Mouse (Mus musculus) heart, postnatal 0 days (tissue): ENCODE measurements around the gene Sh3bp5. TPM values are rescaled to one million over a fixed set of nuclear protein-coding genes. Genes with fewer than 3 reads are reported as not detected.
A peak's percentile ranks its signal among the peaks of the same experiment; 100 is the strongest.

Experiments used
- ATAC-seq: fragments of 200-750 bp; cut with Nextera tagmentation; 2 replicates; pipeline ENCODE4 v1.8.0; 2017; ENCODE audit warnings: low read depth, moderate number of reproducible peaks, moderate library complexity; ENCODE audit not compliant: insufficient read depth
- DNase-seq: peaks from one replicate; pipeline ENCODE4 v3.0.0-alpha.2; 2016; ENCODE audit warnings: low spot score
- H3K27ac ChIP-seq: fragments of 300-500 bp; sonication (generic); 2 replicates; pipeline ENCODE4 v1.5.1; 2014; ENCODE audit warnings: low read depth, mild to moderate bottlenecking
- H3K27me3 ChIP-seq: fragments of 300-500 bp; sonication (generic); 2 replicates; pipeline ENCODE4 v1.6.1; 2014; ENCODE audit warnings: low read length, mixed read lengths; ENCODE audit not compliant: control insufficient read depth, insufficient read depth
- H3K36me3 ChIP-seq: fragments of 300-500 bp; sonication (generic); replicated peaks from 2 replicates; pipeline ENCODE4 v1.6.1; 2014; ENCODE audit warnings: low read length, mixed read lengths; ENCODE audit not compliant: control insufficient read depth, insufficient read depth
- H3K4me1 ChIP-seq: fragments of 300-500 bp; sonication (generic); 2 replicates; pipeline ENCODE4 v1.6.1; 2014; ENCODE audit warnings: antibody characterized with exemption; ENCODE audit not compliant: control insufficient read depth, insufficient read depth
- H3K4me2 ChIP-seq: fragments of 300-500 bp; sonication (generic); 2 replicates; pipeline ENCODE4 v1.6.1; 2014; ENCODE audit warnings: low read depth, mild to moderate bottlenecking, low read length, moderate library complexity
- H3K4me3 ChIP-seq: fragments of 300-500 bp; sonication (generic); 2 replicates; pipeline ENCODE4 v1.5.1; 2014; ENCODE audit warnings: low read depth, low read length
- H3K9ac ChIP-seq: fragments of 300-500 bp; sonication (generic); replicated peaks from 2 replicates; pipeline ENCODE4 v1.6.1; 2014; ENCODE audit warnings: low read depth, low read length, mixed read lengths
- H3K9me3 ChIP-seq: fragments of 300-500 bp; sonication (generic); replicated peaks from 2 replicates; pipeline ENCODE4 v1.6.1; 2016; ENCODE audit warnings: low read length; ENCODE audit not compliant: control insufficient read depth
- CTCF ChIP-seq: IDR thresholded peaks from 2 replicates; pipeline ENCODE4 v1.5.1; 2016; ENCODE audit warnings: antibody characterized with exemption, control low read depth, low read depth
- EP300 ChIP-seq: IDR thresholded peaks from 2 replicates; pipeline ENCODE4 v1.6.1; 2016; ENCODE audit warnings: antibody characterized with exemption, low read depth
- whole genome bisulfite sequencing: fragments of 180-500 bp; shearing (Covaris S2); extraction: QIAGEN DNeasy Blood & Tissue Kit; methylation state at CpG from one replicate; pipeline ENCODE4 v1.1.7; 2014; 5-methylcytosine and 5-hydroxymethylcytosine counted together
- polyA plus RNA-seq: library from polyadenylated mRNA; unstranded; fragments of >200 nt; fragmentation: Nextera tagmentation; extraction: Ambion mirVana; gene quantifications from 2 replicates; pipeline ENCODE4 v1.2.1, GENCODE M21; 2015
- total RNA-seq: library from RNA; depleted of rRNA; stranded (reverse); fragments of >200 nt; gene quantifications from 2 replicates; pipeline ENCODE4 v1.2.3, GENCODE M21; 2014; ENCODE audit warnings: low replicate concordance

Sh3bp5 gene
- total and polyA plus RNA-seq, 2 experiments from 2014 or later: 10.2 to 43.4 TPM

GRCm38 (mm10) chr14:31385977-31386697, 49.7 kb downstream of the Sh3bp5 start:
- ATAC-seq (peak; percentile 85), DNase-seq (peak; percentile 96)
- Histone ChIP-seq H3K4me2 (no peak overlapping the region), H3K4me1 (peaks cover 22% of the 10 kb centered on the region), H3K9me3 (no peaks in the 10 kb centered on the region), H3K27ac (peak overlapping the region; percentile 56), H3K27me3 (no peaks in the 10 kb centered on the region), H3K36me3 (peaks cover 5% of the 10 kb centered on the region), H3K9ac (no peak overlapping the region), H3K4me3 (no peak overlapping the region)
- WGBS: 25% methylated on average over 13 of the region's 13 CpGs
- TF ChIP-seq CTCF (peak; percentile 97), EP300 (peak; percentile 16; the same call in 1 of the 2 replicates)

DNA sequence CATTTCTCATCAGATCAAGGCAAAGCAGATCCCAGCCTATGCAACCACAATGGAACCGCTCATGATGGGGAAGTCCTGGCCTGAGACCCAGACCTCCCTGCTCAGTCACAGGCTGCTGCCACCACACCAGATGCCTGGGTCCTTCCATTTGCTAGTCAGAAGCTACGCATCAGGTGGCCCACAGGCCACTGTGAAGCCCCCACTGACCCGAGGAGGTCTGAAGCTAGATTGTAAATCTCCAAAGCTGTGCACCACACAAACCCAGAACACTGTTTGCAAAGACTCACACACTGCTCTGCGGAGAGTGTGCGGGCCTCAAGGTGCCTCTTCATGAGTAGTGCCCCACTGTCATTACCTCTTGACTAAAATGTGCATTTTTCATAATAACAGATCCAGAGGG, 50.5 kb downstream of the Sh3bp5 start:
- Histone ChIP-seq H3K27me3 (no peaks in the 10 kb centered on the region), H3K4me3 (no peak overlapping the region), H3K9me3 (no peaks in the 10 kb centered on the region), H3K36me3 (peaks cover 5% of the 10 kb centered on the region), H3K27ac (peak overlapping the region; percentile 56), H3K4me2 (no peak overlapping the region), H3K4me1 (peaks cover 22% of the 10 kb centered on the region), H3K9ac (no peak overlapping the region)
- WGBS: 86% methylated on average over 5 of the region's 5 CpGs
- no peak for TF ChIP-seq CTCF
- no peak for TF ChIP-seq EP300
- peak; percentile 3; the same call in 1 of the 2 replicates for ATAC-seq
- no peak for DNase-seq

GRCm38 (mm10) chr14:31384366-31385323, 51.2 kb downstream of the Sh3bp5 start:
- Histone ChIP-seq H3K4me3 (no peak overlapping the region), H3K36me3 (peaks cover 5% of the 10 kb centered on the region), H3K9ac (no peak overlapping the region; the same call in 1 of the 2 replicates), H3K27ac (peak overlapping the region; percentile 56), H3K4me1 (peaks cover 22% of the 10 kb centered on the region), H3K27me3 (no peaks in the 10 kb centered on the region), H3K4me2 (no peak overlapping the region), H3K9me3 (no peaks in the 10 kb centered on the region)
- ATAC-seq: peak; percentile 32; the same call in 1 of the 2 replicates
- DNase-seq: no peak
- TF ChIP-seq EP300 (no peak), CTCF (peak; percentile 33)
- WGBS: 33% methylated on average over 13 of the region's 13 CpGs

- no peaks in the 10 kb centered on the region for H3K27me3 ChIP-seq
- H3K36me3 ChIP-seq: peaks cover 12% of the 10 kb centered on the region
- DNase-seq: no peak
- H3K4me2 ChIP-seq: no peak overlapping the region
- no peak overlapping the region for H3K9ac ChIP-seq
- 83% methylated on average over 11 of the region's 11 CpGs for WGBS
- TF ChIP-seq EP300: no peak
- TF ChIP-seq CTCF: no peak
- no peak overlapping the region for H3K4me3 ChIP-seq
- H3K27ac ChIP-seq: no peak overlapping the region
- no peaks in the 10 kb centered on the region for H3K9me3 ChIP-seq
- no peak for ATAC-seq
- H3K4me1 ChIP-seq: peaks cover 22% of the 10 kb centered on the region
These were observed 52.3 kb downstream of the Sh3bp5 start for GRCm38 (mm10) chr14:31383470-31384050.

GRCm38 (mm10) chr14:31382276-31382675, 53.6 kb downstream of the Sh3bp5 start:
- Histone ChIP-seq H3K9me3 (no peaks in the 10 kb centered on the region), H3K27me3 (no peaks in the 10 kb centered on the region), H3K4me1 (peaks cover 22% of the 10 kb centered on the region), H3K27ac (no peak overlapping the region), H3K4me3 (no peak overlapping the region), H3K4me2 (no peak overlapping the region), H3K36me3 (peaks cover 24% of the 10 kb centered on the region), H3K9ac (no peak overlapping the region)
- TF ChIP-seq EP300 (no peak), CTCF (no peak)
- ATAC-seq (no peak), DNase-seq (no peak)
- WGBS: 82% methylated on average over 8 of the region's 8 CpGs
